Mouse (Mus musculus): ENCODE results near the gene Iqcc. TPM values are rescaled to one million over a fixed set of nuclear protein-coding genes. Genes with fewer than 3 reads are reported as not detected.
A peak's percentile ranks its signal among the peaks of the same experiment; 100 is the strongest.

The Iqcc gene
- polyA plus RNA-seq, 1 experiment from 2014 or later = 20.4 TPM

DNA sequence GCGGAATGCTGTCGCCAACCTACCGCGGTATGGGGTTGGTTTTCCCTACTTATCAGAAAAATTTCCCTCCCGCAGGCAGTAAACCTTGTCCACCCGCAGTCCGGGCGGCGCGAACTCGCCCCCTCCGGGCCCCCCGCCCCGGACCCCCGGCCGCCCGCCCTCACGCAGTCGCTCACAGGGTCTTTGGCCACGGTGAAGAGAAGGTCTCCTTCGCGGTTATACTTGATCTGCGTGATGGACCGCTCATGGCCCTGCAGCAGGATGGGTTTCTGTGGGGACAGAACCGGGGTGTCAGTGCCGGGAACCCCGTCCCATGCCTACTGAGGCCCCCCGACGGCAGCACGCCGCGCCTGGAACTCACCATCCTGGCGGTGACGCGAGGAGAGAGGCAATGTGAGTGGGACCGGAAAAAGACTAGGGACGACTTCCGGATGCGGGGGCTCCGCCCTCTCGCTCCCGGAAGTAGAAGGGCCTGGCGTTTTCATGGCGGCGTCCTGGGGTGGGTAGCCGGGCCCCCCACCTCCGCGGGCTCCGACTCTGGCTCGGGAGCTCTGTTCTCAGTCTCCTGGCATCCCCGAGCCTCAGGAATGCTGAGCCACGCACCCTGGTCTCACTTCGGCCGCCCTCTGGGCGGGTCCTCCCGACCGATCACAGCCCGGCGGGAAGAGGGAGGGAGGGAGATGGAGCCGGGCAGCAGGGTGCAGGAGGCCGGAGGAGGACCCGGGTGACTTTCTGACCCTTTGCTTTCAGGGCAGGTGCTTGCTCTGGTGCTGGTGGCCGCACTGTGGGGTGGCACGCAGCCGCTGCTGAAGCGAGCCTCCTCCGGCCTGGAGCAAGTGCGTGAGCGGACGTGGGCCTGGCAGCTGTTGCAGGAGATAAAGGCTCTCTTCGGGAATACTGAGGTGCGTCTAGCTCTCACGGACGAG lies 18.4 kb downstream of the Iqcc start, which contains the start of the genes Eif3i and Tmem234:
TSS of gene Eif3i (minus strand) at position 416 of the 926 bp plus-strand sequence.
TSS of gene Tmem234 (plus strand) at position 436 of the 926 bp plus-strand sequence.
- Histone ChIP-seq H3K27ac (replicated peaks) (peak within 1 kb of the TSS; percentile 81), H3K9ac (peak within 1 kb of the TSS; percentile 97), H3K4me1 (peaks cover 27% of the 10 kb centered on the region), H3K9me3 (no peaks in the 10 kb centered on the region), H3K4me3 (peak within 1 kb of the TSS; percentile 99), H3K36me3 (peaks cover 68% of the 10 kb centered on the region), H3K27me3 (replicated peaks) (no peaks in the 10 kb centered on the region), H3K4me2 (peak within 1 kb of the TSS; percentile 88)
- under 1% methylated on average over 71 of the region's 74 CpGs for WGBS
- ATAC-seq (ENCODE audit: extremely low read depth, insufficient number of reproducible peaks, low FRiP score, low TSS enrichment) = peak; percentile 77

GRCm38 (mm10) chr4:129588865-129589264 lies 30.0 kb downstream of the Iqcc start:
- ATAC-seq (ENCODE audit: extremely low read depth, insufficient number of reproducible peaks, low FRiP score, low TSS enrichment) = no peak
- H3K27me3 ChIP-seq (replicated peaks) = no peaks in the 10 kb centered on the region
- H3K36me3 ChIP-seq = peaks cover 39% of the 10 kb centered on the region
- no peak overlapping the region for H3K4me2 ChIP-seq
- no peak overlapping the region for H3K27ac ChIP-seq (replicated peaks)
- no peaks in the 10 kb centered on the region for H3K9me3 ChIP-seq
- H3K4me3 ChIP-seq = no peak overlapping the region
- H3K9ac ChIP-seq = no peak overlapping the region
- H3K4me1 ChIP-seq = peaks cover 14% of the 10 kb centered on the region
- WGBS = 64% methylated on average over 4 of the region's 4 CpGs

DNA sequence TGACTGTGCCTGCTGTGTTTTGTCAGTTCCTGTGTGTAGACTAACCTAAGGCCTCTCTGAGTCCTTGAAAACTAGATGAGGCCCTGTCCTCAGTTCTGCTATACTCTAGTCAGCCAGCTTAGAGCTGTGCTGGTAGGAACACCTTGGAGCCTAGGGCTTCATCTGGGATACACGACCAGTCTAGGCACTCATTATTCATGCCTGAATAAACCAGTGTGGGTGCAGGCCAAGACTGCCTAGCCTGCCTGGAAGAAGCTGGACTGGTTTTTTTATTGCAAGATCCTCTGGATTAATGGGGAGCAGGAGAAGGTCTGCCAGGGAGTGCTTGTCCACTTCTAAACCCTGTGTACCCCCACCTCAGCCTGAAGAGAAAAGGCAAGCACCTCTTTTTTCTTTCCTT lies 32.0 kb downstream of the Iqcc start:
- H3K27ac ChIP-seq (replicated peaks) = no peak overlapping the region
- ATAC-seq (ENCODE audit: extremely low read depth, insufficient number of reproducible peaks, low FRiP score, low TSS enrichment) = no peak
- H3K4me2 ChIP-seq = no peak overlapping the region
- no peaks in the 10 kb centered on the region for H3K27me3 ChIP-seq (replicated peaks)
- H3K9ac ChIP-seq = no peak overlapping the region
- no peak overlapping the region for H3K4me3 ChIP-seq
- H3K36me3 ChIP-seq = peaks cover 20% of the 10 kb centered on the region
- H3K4me1 ChIP-seq = peaks cover 14% of the 10 kb centered on the region
- no peaks in the 10 kb centered on the region for H3K9me3 ChIP-seq
- WGBS = 50% methylated on average over 1 of the region's 1 CpGs

GRCm38 (mm10) chr4:129585773-129586172 lies 33.1 kb downstream of the Iqcc start:
- 74% methylated on average over 9 of the region's 9 CpGs for WGBS
- peaks cover 14% of the 10 kb centered on the region for H3K4me1 ChIP-seq
- H3K4me3 ChIP-seq = peak overlapping the region; percentile 58
- peak overlapping the region; percentile 77 for H3K9ac ChIP-seq
- H3K9me3 ChIP-seq = no peaks in the 10 kb centered on the region
- no peaks in the 10 kb centered on the region for H3K27me3 ChIP-seq (replicated peaks)
- peak overlapping the region; percentile 78 for H3K4me2 ChIP-seq
- peaks cover 8% of the 10 kb centered on the region for H3K36me3 ChIP-seq
- no peak for ATAC-seq (ENCODE audit: extremely low read depth, insufficient number of reproducible peaks, low FRiP score, low TSS enrichment)
- H3K27ac ChIP-seq (replicated peaks) = no peak overlapping the region

DNA sequence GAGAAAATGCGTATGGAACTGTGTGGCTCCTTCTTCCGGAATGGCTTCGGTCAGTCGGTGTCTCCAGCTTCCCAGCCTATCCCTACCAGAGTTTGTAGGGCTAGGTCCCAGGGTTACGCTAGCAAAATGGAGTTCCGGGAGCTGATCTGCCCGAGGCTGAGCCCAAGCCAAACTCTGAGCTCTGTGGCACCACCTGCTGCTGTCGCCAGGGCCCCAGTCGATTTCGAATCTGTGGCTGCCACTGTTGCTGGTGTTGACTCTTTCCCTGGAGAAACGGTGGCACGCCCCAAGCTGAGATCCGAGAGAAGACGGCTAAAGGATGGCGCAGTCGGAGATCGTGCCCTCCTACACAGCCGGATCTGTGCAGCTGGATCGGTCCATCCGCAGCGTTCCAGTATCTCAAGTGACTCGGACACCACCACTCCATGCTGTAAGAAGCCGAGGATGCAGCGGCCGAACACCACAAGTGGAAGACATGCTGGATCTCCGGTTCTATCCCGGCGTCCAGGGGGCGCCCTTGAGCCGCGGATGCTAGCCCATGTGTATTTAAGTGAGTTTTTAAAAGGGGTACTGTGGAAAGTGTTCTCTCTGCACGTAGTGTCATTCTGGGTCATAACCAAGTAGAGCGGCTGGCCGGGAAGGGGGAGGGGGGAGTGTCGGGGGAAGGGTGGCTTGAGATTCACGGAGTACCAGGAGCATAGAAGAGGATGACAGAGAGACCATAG lies 33.9 kb downstream of the Iqcc start:
- WGBS = 2% methylated on average over 36 of the region's 36 CpGs
- Histone ChIP-seq H3K27me3 (replicated peaks) (no peaks in the 10 kb centered on the region), H3K4me2 (peak overlapping the region; percentile 78), H3K4me1 (peaks cover 17% of the 10 kb centered on the region), H3K9me3 (no peaks in the 10 kb centered on the region), H3K9ac (peak overlapping the region; percentile 77), H3K4me3 (peak overlapping the region; percentile 58), H3K27ac (replicated peaks) (peak overlapping the region; percentile 68; the same call in 1 of the 2 replicates), H3K36me3 (0 out of 2 replicates have a peak, but pooled peaks cover under 1% of the 10 kb centered on the region)
- ATAC-seq (ENCODE audit: extremely low read depth, insufficient number of reproducible peaks, low FRiP score, low TSS enrichment) = peak; percentile 59; the same call in 1 of the 2 replicates

GRCm38 (mm10) chr4:129584370-129584769 lies 34.5 kb downstream of the Iqcc start:
- peak overlapping the region; percentile 77 for H3K9ac ChIP-seq
- ATAC-seq (ENCODE audit: extremely low read depth, insufficient number of reproducible peaks, low FRiP score, low TSS enrichment) = no peak
- peaks cover 17% of the 10 kb centered on the region for H3K4me1 ChIP-seq
- peak overlapping the region; percentile 68; the same call in 1 of the 2 replicates for H3K27ac ChIP-seq (replicated peaks)
- H3K36me3 ChIP-seq = no peaks in the 10 kb centered on the region
- no peaks in the 10 kb centered on the region for H3K27me3 ChIP-seq (replicated peaks)
- WGBS = 67% methylated on average over 1 of the region's 1 CpGs
- peak overlapping the region; percentile 78 for H3K4me2 ChIP-seq
- no peaks in the 10 kb centered on the region for H3K9me3 ChIP-seq
- H3K4me3 ChIP-seq = peak overlapping the region; percentile 58

DNA sequence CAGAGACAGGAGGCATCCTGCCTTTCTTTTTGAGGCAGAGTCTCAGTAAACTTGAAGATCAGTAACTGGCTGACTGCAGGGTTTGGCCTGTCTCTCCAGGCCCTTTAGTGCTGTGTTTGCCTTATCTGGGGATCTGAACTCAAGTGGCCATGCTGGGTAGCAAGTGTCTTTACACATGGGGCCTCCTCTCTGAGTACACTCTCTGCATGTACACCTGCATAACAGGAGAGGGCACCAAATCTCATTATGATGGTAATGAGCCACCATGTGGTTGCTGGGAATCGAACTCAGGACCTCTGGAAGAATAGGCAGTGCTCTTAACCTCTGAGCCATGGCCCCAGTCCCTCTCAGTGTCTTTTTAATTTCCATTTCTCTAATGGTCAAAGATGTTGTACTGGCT lies 36.6 kb downstream of the Iqcc start:
- Histone ChIP-seq H3K4me2 (no peak overlapping the region), H3K4me3 (no peak overlapping the region), H3K9ac (no peak overlapping the region), H3K4me1 (peaks cover 17% of the 10 kb centered on the region), H3K27ac (replicated peaks) (no peak overlapping the region), H3K36me3 (no peaks in the 10 kb centered on the region), H3K9me3 (no peaks in the 10 kb centered on the region), H3K27me3 (replicated peaks) (peaks cover 3% of the 10 kb centered on the region; the same call in 1 of the 2 replicates)
- WGBS = 90% methylated on average over 1 of the region's 1 CpGs
- ATAC-seq (ENCODE audit: extremely low read depth, insufficient number of reproducible peaks, low FRiP score, low TSS enrichment) = no peak

- Histone ChIP-seq H3K4me2 (no peak overlapping the region), H3K9ac (no peak overlapping the region), H3K27ac (replicated peaks) (peak overlapping the region; percentile 78; the same call in 1 of the 2 replicates), H3K27me3 (replicated peaks) (peaks cover 3% of the 10 kb centered on the region; the same call in 1 of the 2 replicates), H3K4me3 (no peak overlapping the region), H3K36me3 (no peaks in the 10 kb centered on the region), H3K9me3 (no peaks in the 10 kb centered on the region), H3K4me1 (peaks cover 22% of the 10 kb centered on the region)
- 58% methylated on average over 7 of the region's 7 CpGs for WGBS
- no peak for ATAC-seq (ENCODE audit: extremely low read depth, insufficient number of reproducible peaks, low FRiP score, low TSS enrichment)
Measured at GRCm38 (mm10) chr4:129580347-129580746, 38.6 kb downstream of the Iqcc start.

- 66% methylated on average over 5 of the region's 5 CpGs for WGBS
- H3K4me3 ChIP-seq = peak within 1 kb of the TSS; percentile 22
- peaks cover 15% of the 10 kb centered on the region for H3K4me1 ChIP-seq
- H3K4me2 ChIP-seq = peak within 1 kb of the TSS; percentile 49
- no peaks in the 10 kb centered on the region for H3K36me3 ChIP-seq
- ATAC-seq (ENCODE audit: extremely low read depth, insufficient number of reproducible peaks, low FRiP score, low TSS enrichment) = no peak
- H3K27ac ChIP-seq (replicated peaks) = peak within 1 kb of the TSS; percentile 78
- peaks cover 3% of the 10 kb centered on the region; the same call in 1 of the 2 replicates for H3K27me3 ChIP-seq (replicated peaks)
- H3K9ac ChIP-seq = no peak within 1 kb of the TSS
- no peaks in the 10 kb centered on the region for H3K9me3 ChIP-seq
Measured at GRCm38 (mm10) chr4:129578466-129578865, 40.4 kb downstream of the Iqcc start, which contains the start of gene Fam167b. Fam167b (minus strand) TSS chr4:129578549.

- Histone ChIP-seq H3K27ac (replicated peaks) (peak overlapping the region; percentile 78), H3K4me1 (peaks cover 15% of the 10 kb centered on the region), H3K4me3 (peak overlapping the region; percentile 22; the same call in 1 of the 2 replicates), H3K36me3 (no peaks in the 10 kb centered on the region), H3K27me3 (replicated peaks) (peaks cover 3% of the 10 kb centered on the region; the same call in 1 of the 2 replicates), H3K9me3 (no peaks in the 10 kb centered on the region), H3K4me2 (peak overlapping the region; percentile 49), H3K9ac (no peak overlapping the region)
- 71% methylated on average over 7 of the region's 7 CpGs for WGBS
- no peak for ATAC-seq (ENCODE audit: extremely low read depth, insufficient number of reproducible peaks, low FRiP score, low TSS enrichment)
Measured at GRCm38 (mm10) chr4:129577688-129578087, 41.2 kb downstream of the Iqcc start.
